Mouse (Mus musculus) limb, embryonic 15.5 days (tissue): Measurements from ENCODE around the gene Trappc6a. TPM values are rescaled to one million over a fixed set of nuclear protein-coding genes. Genes with fewer than 3 reads are reported as not detected.
A peak's percentile ranks its signal among the peaks of the same experiment; 100 is the strongest.

Experiments
- ATAC-seq: fragments of 200-750 bp; cut with Nextera tagmentation; 2 replicates; pipeline ENCODE4 v1.8.0; 2017; ENCODE audit warnings: low read depth, moderate TSS enrichment; ENCODE audit not compliant: insufficient number of reproducible peaks, low FRiP score, low TSS enrichment
- H3K27ac ChIP-seq: fragments of 300-500 bp; sonication (generic); 2 replicates; pipeline ENCODE4 v1.5.1; 2015; ENCODE audit warnings: moderate library complexity, mild to moderate bottlenecking, inconsistent platforms
- H3K27me3 ChIP-seq: fragments of 300-500 bp; sonication (generic); 2 replicates; pipeline ENCODE4 v1.6.1; 2015; ENCODE audit warnings: inconsistent platforms
- H3K36me3 ChIP-seq: fragments of 300-500 bp; sonication (generic); 2 replicates; pipeline ENCODE4 v1.6.1; 2015; ENCODE audit warnings: inconsistent platforms
- H3K4me1 ChIP-seq: fragments of 300-500 bp; sonication (generic); 2 replicates; pipeline ENCODE4 v1.6.1; 2015; ENCODE audit warnings: inconsistent platforms
- H3K4me2 ChIP-seq: fragments of 300-500 bp; sonication (generic); 2 replicates; pipeline ENCODE4 v1.6.1; 2015; ENCODE audit warnings: mild to moderate bottlenecking, inconsistent platforms
- H3K4me3 ChIP-seq: fragments of 300-500 bp; sonication (generic); 2 replicates; pipeline ENCODE4 v1.5.1; 2015; ENCODE audit warnings: mild to moderate bottlenecking, inconsistent platforms
- H3K9ac ChIP-seq: fragments of 300-500 bp; sonication (generic); 2 replicates; pipeline ENCODE4 v1.6.1; 2015; ENCODE audit warnings: inconsistent platforms
- H3K9me3 ChIP-seq: fragments of 300-500 bp; sonication (generic); 2 replicates; pipeline ENCODE4 v1.6.1; 2016; ENCODE audit warnings: inconsistent platforms
- WGBS: fragments of 180-500 bp; shearing (Covaris S2); methylation state at CpG from one replicate; pipeline ENCODE4 v1.1.7; 2015; 5-methylcytosine and 5-hydroxymethylcytosine counted together
- polyA plus RNA-seq: library from polyadenylated mRNA; unstranded; fragments of >200 nt; fragmentation: Nextera tagmentation; extraction: Ambion mirVana; gene quantifications from 2 replicates; pipeline ENCODE4 v1.2.1, GENCODE M21; 2015

Gene Trappc6a
- polyA plus RNA-seq, 1 experiment from 2014 or later, result 97.9 TPM

DNA sequence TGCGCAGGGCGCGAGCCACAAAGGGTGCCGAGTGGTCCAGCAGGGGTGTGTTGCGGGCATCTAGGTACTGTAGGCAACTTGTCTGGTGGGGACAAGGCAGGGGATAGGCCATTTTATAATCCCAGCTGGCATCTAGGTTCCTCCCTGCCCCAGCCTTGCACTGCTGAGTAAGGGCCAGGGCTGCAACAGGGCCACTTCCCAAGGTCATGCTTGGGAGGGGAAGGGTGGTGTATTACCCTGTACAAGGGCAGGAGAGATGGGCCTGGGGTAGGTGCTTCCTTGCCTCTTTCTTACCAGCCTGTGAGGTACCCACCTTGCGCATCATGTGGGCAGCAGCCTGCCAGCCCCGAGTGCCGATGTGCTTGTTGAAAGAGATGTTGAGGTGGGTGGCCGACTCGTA lies 26.5 kb downstream of the Trappc6a start:
- peaks cover 8% of the 10 kb centered on the region; the same call in 1 of the 2 replicates for H3K4me1 ChIP-seq
- H3K36me3 ChIP-seq, result peaks cover 62% of the 10 kb centered on the region
- WGBS, result 92% methylated on average over 10 of the region's 10 CpGs
- no peaks in the 10 kb centered on the region for H3K27me3 ChIP-seq
- no peaks in the 10 kb centered on the region for H3K9me3 ChIP-seq
- no peak overlapping the region for H3K27ac ChIP-seq
- no peak overlapping the region for H3K4me3 ChIP-seq
- no peak overlapping the region for H3K4me2 ChIP-seq
- no peak overlapping the region for H3K9ac ChIP-seq
- ATAC-seq, result no peak

DNA sequence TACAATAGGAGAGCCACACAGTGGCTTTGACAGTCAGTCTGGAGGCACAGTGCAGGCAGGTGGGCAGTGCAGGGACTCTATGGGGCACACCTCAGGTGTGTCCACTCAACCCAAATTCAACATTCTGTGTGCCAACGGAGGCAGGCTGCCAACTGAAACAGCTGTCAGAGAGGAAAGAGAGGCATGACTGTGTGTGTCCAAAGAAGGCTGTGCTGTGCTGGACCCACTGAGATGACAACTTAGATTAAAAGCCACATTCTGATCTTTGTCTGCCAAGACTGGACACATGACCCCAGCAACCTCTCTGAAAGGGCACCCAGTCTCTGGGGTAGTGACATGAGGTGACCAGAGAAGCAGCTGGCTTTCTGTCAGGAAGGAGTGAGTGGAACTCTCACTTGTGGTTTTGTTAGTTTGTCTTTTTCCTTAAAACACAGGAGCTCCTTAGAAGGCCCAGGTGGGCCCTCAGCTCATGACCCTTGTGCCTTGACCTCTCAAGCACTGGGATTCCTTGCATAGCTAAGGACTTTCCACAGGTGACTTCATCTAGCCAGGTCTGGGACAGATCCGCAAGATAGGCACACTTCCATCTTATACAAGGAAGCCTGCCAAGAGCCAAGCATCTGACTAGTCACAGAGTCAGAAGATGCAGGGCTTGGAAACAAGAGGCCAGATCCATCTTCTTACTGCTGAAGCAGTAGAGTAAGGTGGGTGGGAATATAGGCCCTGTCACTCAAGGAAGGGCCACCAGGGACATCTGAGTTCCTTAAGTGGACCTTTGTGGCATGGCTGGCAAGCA lies 32.8 kb downstream of the Trappc6a start:
- Histone ChIP-seq H3K4me1 (peaks cover 51% of the 10 kb centered on the region), H3K4me3 (no peak overlapping the region), H3K9ac (no peak overlapping the region), H3K4me2 (no peak overlapping the region), H3K27me3 (no peaks in the 10 kb centered on the region), H3K36me3 (0 out of 2 replicates have a peak, but pooled peaks cover 2% of the 10 kb centered on the region), H3K27ac (no peak overlapping the region; the same call in 1 of the 2 replicates), H3K9me3 (no peaks in the 10 kb centered on the region)
- WGBS, result 83% methylated on average over 2 of the region's 2 CpGs
- ATAC-seq, result no peak

DNA sequence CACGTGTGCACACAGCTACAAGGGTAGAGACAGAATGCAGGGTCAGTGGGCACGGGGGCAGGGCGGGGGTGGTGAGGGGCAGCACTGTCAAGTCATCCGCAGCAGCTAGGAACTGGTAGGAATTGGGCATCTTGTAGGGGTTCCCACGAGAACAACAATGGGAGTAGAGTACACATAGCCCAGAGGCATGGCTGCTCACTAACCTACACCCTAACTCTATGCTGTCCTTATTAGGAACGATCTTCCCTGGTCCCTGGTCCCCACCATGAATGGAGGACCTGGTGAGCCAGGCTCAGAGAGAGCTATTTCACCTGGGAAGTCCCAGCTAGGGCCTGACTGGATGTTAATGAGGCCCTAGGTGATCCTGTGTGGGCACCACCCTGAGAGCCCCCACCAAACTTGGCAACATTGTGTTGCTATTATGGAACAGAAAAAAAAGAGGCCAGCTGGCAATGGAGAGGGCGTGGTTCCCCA lies 33.5 kb downstream of the Trappc6a start:
- Histone ChIP-seq H3K9ac (no peak overlapping the region), H3K27me3 (no peaks in the 10 kb centered on the region), H3K9me3 (no peaks in the 10 kb centered on the region), H3K36me3 (no peaks in the 10 kb centered on the region), H3K4me2 (no peak overlapping the region), H3K4me1 (peaks cover 56% of the 10 kb centered on the region), H3K27ac (no peak overlapping the region; the same call in 1 of the 2 replicates), H3K4me3 (no peak overlapping the region)
- 0 out of 2 replicates have a peak, but pooled peaks have one; percentile 8 for ATAC-seq
- WGBS, result 68% methylated on average over 7 of the region's 7 CpGs

DNA sequence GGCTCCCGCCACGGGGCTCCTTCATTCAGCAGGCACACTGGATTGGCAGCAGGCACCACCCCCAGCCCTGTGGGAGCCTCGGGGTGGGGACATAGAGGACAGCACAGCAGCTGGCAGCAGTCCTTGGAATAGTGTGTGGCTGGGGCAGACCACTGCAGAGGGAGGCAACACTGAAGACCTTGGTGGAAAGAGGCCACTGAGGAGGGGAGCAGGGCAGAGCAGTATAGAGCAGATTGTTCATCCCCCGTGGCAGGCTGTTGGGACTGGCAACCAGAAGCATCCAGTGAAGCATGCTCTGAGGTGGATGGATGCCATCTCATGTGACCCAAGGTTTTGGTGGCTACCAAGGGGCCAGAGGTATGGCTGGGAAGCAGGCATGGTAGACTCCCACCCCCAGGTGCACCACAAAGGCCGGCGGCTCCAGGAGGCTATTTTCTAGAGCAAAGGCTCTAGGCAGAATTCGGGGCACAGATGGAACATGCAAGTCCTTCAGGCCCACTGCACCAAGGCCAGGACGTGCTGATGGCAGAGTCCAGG lies 34.0 kb downstream of the Trappc6a start:
- 62% methylated on average over 8 of the region's 8 CpGs for WGBS
- H3K27me3 ChIP-seq, result no peaks in the 10 kb centered on the region
- peaks cover 55% of the 10 kb centered on the region for H3K4me1 ChIP-seq
- H3K36me3 ChIP-seq, result no peaks in the 10 kb centered on the region
- H3K9ac ChIP-seq, result no peak overlapping the region
- no peak overlapping the region for H3K4me2 ChIP-seq
- peak; percentile 53; the same call in 1 of the 2 replicates for ATAC-seq
- no peak overlapping the region for H3K4me3 ChIP-seq
- H3K27ac ChIP-seq, result peak overlapping the region; percentile 58; the same call in 1 of the 2 replicates
- H3K9me3 ChIP-seq, result no peaks in the 10 kb centered on the region

DNA sequence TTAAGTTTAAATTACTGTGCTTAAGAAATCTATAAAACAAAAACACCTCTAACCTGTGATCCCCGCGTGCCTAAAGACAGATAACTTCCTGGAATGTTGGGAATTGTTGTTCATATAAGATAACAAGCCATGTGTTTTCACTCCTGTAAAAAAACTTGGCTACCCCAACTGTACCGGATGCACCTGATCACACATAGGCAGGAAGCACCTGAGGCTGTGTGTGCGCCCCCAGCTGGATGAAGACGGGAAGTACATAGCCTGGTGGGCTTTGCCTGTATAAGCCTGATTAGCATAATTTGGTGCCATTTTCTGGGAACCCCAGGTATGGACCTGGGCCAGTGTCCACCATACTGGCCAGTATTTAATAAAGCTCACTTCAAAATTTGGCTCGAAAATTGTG lies 35.4 kb downstream of the Trappc6a start:
- no peak overlapping the region for H3K9ac ChIP-seq

DNA sequence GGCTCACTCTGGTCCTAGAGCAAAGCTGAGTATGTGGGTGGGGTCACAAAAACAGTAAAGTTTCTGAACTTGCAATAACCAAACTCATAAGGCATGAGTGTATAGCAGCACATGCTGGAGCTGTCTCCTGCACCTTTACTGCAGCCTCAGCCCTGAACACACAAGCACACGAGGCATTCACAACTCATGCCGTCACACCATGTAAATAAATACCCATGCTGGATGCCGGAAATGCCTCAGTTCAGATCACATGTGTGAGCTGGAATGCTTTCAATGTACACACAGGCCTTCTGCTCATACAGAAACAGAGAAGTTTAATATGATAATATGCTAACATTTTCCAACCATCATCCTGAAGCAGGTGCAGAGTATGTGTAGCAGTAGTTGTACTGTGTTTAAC lies 37.8 kb downstream of the Trappc6a start:
- Histone ChIP-seq H3K9me3 (no peaks in the 10 kb centered on the region), H3K9ac (no peak overlapping the region), H3K27ac (0 out of 2 replicates have a peak overlapping the region, but pooled peaks have one; percentile 3), H3K36me3 (0 out of 2 replicates have a peak, but pooled peaks cover 8% of the 10 kb centered on the region), H3K4me2 (no peak overlapping the region), H3K27me3 (no peaks in the 10 kb centered on the region), H3K4me1 (peaks cover 48% of the 10 kb centered on the region), H3K4me3 (no peak overlapping the region)
- ATAC-seq, result no peak
- WGBS, result 49% methylated on average over 3 of the region's 3 CpGs

More for the DNA sequence above, 35.4 kb downstream of the Trappc6a start:
- no peaks in the 10 kb centered on the region for H3K36me3 ChIP-seq
- WGBS, result 48% methylated on average over 6 of the region's 6 CpGs
- peaks cover 52% of the 10 kb centered on the region for H3K4me1 ChIP-seq
- H3K9me3 ChIP-seq, result no peaks in the 10 kb centered on the region
- H3K4me3 ChIP-seq, result no peak overlapping the region
- no peaks in the 10 kb centered on the region for H3K27me3 ChIP-seq
- H3K4me2 ChIP-seq, result no peak overlapping the region
- no peak for ATAC-seq
- H3K27ac ChIP-seq, result no peak overlapping the region; the same call in 1 of the 2 replicates

DNA sequence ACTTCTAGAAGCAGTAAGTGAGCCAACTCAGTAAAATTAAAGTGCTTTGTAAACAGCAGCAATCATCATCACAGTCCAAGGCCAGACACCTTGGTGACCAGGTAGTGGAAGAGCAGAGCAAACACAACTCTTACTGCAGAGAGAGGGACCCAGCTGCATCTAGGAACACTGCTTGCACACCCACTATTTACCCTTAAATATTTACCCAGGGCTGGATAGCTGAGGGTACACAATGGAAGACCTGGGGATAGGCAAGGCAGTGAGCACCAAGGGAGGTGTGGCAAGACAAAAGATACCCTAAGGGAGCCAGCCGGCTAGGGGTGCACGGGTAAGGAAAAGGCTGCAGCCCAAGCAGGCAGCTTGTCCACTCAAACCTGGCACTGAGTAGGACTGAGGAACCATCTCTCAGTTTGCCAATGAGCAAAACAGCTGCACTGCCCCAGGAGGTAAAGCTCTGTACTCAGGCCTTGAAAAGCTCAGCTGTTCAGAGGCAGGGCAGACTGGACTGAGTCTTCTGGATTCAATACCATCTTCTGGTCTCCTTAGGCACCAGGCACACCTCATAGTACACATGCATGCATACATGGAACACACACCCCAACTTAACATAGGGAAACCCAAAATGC lies 39.3 kb downstream of the Trappc6a start:
- H3K9me3 ChIP-seq, result no peaks in the 10 kb centered on the region
- ATAC-seq, result no peak
- H3K27ac ChIP-seq, result no peak overlapping the region
- peaks cover 33% of the 10 kb centered on the region for H3K4me1 ChIP-seq
- 0 out of 2 replicates have a peak, but pooled peaks cover 13% of the 10 kb centered on the region for H3K36me3 ChIP-seq
- no peaks in the 10 kb centered on the region for H3K27me3 ChIP-seq
- H3K4me3 ChIP-seq, result no peak overlapping the region
- H3K4me2 ChIP-seq, result no peak overlapping the region
- WGBS, result 90% methylated on average over 2 of the region's 2 CpGs
- no peak overlapping the region for H3K9ac ChIP-seq

DNA sequence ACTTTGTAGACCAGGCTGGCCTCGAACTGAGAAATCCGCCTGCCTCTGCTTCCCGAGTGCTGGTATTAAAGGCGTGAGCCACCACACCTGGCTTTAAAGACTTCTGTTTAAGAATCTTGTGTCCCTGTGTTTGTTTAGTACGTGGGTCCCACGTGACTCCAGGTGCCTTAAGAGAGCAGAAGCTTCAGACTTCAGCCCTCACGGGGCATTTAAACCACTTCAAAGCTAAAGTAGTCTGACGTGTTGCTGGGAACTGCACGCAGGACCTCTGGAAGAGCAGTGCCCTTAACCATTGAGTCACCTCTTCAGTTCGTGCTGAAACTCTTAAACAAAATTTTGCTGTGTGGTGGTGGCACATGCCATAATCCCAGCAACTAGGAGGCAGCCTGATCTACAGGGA lies 41.2 kb downstream of the Trappc6a start:
- Histone ChIP-seq H3K36me3 (peaks cover 33% of the 10 kb centered on the region), H3K4me3 (no peak overlapping the region), H3K9me3 (no peaks in the 10 kb centered on the region), H3K9ac (no peak overlapping the region), H3K4me1 (peaks cover 23% of the 10 kb centered on the region), H3K27ac (no peak overlapping the region), H3K4me2 (no peak overlapping the region), H3K27me3 (no peaks in the 10 kb centered on the region)
- no peak for ATAC-seq
- WGBS, result 79% methylated on average over 10 of the region's 10 CpGs

DNA sequence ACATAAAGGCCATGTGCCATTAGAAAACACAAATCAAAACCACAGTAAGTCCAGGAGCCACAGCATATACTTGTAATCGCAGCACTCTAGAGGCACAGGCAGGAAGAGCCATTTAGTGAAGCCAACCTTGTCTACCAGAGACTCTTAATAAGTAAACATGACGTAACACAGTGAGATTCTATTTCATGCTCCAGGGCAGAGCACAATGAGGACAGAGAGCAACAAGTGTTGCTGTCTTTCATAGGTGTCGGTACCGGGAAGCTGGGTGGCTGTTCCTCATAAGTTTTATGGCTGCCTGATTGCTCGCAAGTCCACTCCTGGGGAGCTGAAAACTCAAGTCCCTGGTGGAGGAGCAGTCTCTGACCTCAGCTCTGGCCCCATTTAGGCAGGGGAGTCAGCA lies 43.4 kb downstream of the Trappc6a start:
- Histone ChIP-seq H3K27ac (no peak overlapping the region), H3K27me3 (no peaks in the 10 kb centered on the region), H3K4me1 (peaks cover 7% of the 10 kb centered on the region), H3K9ac (no peak overlapping the region), H3K9me3 (no peaks in the 10 kb centered on the region), H3K4me2 (no peak overlapping the region), H3K4me3 (no peak overlapping the region), H3K36me3 (peaks cover 43% of the 10 kb centered on the region)
- no peak for ATAC-seq
- 63% methylated on average over 5 of the region's 5 CpGs for WGBS

DNA sequence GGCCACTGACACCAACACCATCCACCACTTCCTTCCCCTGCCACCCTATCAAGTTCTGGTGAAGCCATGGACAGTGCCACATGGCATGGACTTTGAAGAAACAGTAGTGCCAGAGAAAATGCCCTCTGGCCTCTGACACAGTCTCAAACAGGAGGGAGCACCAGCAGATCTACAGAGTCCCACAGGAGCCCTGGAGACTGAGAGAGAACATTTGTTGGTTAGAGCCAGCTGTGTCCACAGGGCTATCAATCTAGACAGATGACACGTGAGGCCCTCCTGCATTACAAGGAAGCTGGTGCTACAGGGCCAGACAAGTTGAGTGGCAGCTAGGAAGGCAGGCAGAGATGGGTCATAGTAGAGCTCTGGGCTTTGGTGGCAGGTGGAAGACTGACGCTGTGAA lies 44.2 kb downstream of the Trappc6a start:
- peaks cover 48% of the 10 kb centered on the region for H3K36me3 ChIP-seq
- no peak overlapping the region for H3K4me2 ChIP-seq
- H3K9me3 ChIP-seq, result no peaks in the 10 kb centered on the region
- H3K4me1 ChIP-seq, result peaks cover 11% of the 10 kb centered on the region; the same call in 1 of the 2 replicates
- no peak overlapping the region for H3K9ac ChIP-seq
- WGBS, result 66% methylated on average over 2 of the region's 2 CpGs
- no peak overlapping the region for H3K4me3 ChIP-seq
- no peak overlapping the region for H3K27ac ChIP-seq
- ATAC-seq, result no peak
- H3K27me3 ChIP-seq, result no peaks in the 10 kb centered on the region

DNA sequence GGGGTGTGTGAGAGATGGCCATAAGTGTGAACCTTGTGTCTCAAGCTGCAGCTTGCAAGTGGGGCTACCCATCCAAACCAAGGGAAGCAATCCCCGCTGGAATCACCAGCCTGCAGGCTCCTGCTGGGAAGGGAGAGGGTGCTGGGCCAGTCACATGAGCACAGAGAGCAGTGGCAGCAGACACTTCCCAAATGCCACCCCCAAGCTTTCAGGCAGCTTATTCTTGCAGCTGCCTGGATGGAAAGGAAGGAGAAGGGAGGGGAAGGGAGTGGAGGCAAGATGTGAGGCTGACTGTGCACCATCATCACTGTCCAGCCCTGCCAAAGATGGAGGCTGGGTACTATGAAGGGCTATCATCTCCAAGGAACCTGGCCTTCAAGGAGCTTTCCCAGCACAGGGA lies 46.0 kb downstream of the Trappc6a start:
- Histone ChIP-seq H3K27me3 (no peaks in the 10 kb centered on the region), H3K4me3 (no peak overlapping the region), H3K4me1 (peaks cover 28% of the 10 kb centered on the region), H3K9me3 (no peaks in the 10 kb centered on the region), H3K9ac (no peak overlapping the region), H3K4me2 (no peak overlapping the region), H3K27ac (no peak overlapping the region), H3K36me3 (peaks cover 55% of the 10 kb centered on the region)
- WGBS, result 82% methylated on average over 1 of the region's 1 CpGs
- no peak for ATAC-seq

DNA sequence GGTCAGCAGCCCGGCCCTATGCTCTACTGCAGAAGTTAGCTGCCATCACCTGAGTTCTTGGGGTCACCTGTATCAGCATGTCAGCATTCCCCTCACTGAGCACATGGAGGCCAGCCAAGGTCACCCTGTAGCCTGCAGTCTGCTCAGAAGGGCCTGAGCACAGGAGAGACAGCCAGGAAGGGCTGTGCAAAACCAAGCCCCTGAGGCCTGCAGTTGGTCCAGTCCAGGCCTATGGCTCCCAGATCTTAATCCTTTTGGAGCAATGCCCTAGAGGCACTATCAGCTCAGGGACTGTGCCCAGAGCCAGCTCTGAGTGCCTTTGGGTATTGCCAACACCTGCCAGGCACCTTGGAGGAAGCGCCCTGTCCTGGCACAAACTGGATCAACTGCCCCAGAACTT lies 48.9 kb downstream of the Trappc6a start:
- peaks cover 45% of the 10 kb centered on the region for H3K36me3 ChIP-seq
- WGBS, result 93% methylated on average over 2 of the region's 2 CpGs
- H3K4me3 ChIP-seq, result no peak overlapping the region
- no peak overlapping the region for H3K9ac ChIP-seq
- no peak for ATAC-seq
- H3K9me3 ChIP-seq, result no peaks in the 10 kb centered on the region
- H3K27me3 ChIP-seq, result no peaks in the 10 kb centered on the region
- no peak overlapping the region for H3K27ac ChIP-seq
- no peak overlapping the region for H3K4me2 ChIP-seq
- peaks cover 48% of the 10 kb centered on the region for H3K4me1 ChIP-seq
